Mouse (Mus musculus) heart, embryonic 14.5 days (tissue): Measurements from ENCODE around the gene Pgpep1. TPM values are rescaled to one million over a fixed set of nuclear protein-coding genes. Genes with fewer than 3 reads are reported as not detected.

Experiments used
- ATAC-seq: fragments of 200-750 bp; cut with Nextera tagmentation; 2 replicates; pipeline ENCODE4 v1.8.0; 2017; ENCODE audit warnings: low read depth, moderate TSS enrichment; ENCODE audit not compliant: insufficient number of reproducible peaks, insufficient read depth, low FRiP score
- H3K27ac ChIP-seq, 2 experiments: fragments of 200-500 bp in 1 of 2; fragments of 300-500 bp in 1 of 2; sonication (generic) in 1 of 2; replicated peaks in 1 of 2; 2 replicates each; pipeline ENCODE4 v1.5.1; 2012 to 2014; ENCODE audit warnings: low read depth in 2 of 2, low read length in 2 of 2, control low read depth in 1 of 2, mild to moderate bottlenecking in 1 of 2, mixed read lengths in 1 of 2; ENCODE audit not compliant: control insufficient read depth in 1 of 2, insufficient read depth in 1 of 2
- H3K27me3 ChIP-seq: fragments of 300-500 bp; sonication (generic); 2 replicates; pipeline ENCODE4 v1.6.1; 2014; ENCODE audit warnings: mild to moderate bottlenecking, low read length, control low read depth; ENCODE audit not compliant: control insufficient read depth, insufficient read depth
- H3K36me3 ChIP-seq: fragments of 300-500 bp; sonication (generic); 2 replicates; pipeline ENCODE4 v1.6.1; 2014; ENCODE audit warnings: mild to moderate bottlenecking, control low read depth, low read length, mixed read lengths; ENCODE audit not compliant: control insufficient read depth, insufficient read depth
- H3K4me1 ChIP-seq, 2 experiments: fragments of 200-500 bp in 1 of 2; fragments of 300-500 bp in 1 of 2; sonication (generic) in 1 of 2; 2 replicates each; pipeline ENCODE4 v1.6.1; 2012 to 2014; ENCODE audit warnings: low read length in 2 of 2, control low read depth in 1 of 2, mixed read lengths in 1 of 2; ENCODE audit not compliant: control insufficient read depth in 2 of 2, insufficient read depth in 2 of 2
- H3K4me2 ChIP-seq: fragments of 300-500 bp; sonication (generic); 2 replicates; pipeline ENCODE4 v1.6.1; 2014; ENCODE audit warnings: mild to moderate bottlenecking, low read length
- H3K4me3 ChIP-seq, 2 experiments: fragments of 200-500 bp in 1 of 2; fragments of 300-500 bp in 1 of 2; sonication (generic) in 1 of 2; 2 replicates each; pipeline ENCODE4 v1.5.1; 2012 to 2014; ENCODE audit warnings: low read length in 2 of 2, mild to moderate bottlenecking in 2 of 2, control low read depth in 1 of 2, low read depth in 1 of 2, moderate library complexity in 1 of 2; ENCODE audit not compliant: control insufficient read depth in 1 of 2, insufficient read depth in 1 of 2
- H3K9ac ChIP-seq: fragments of 300-500 bp; sonication (generic); 2 replicates; pipeline ENCODE4 v1.6.1; 2014; ENCODE audit warnings: mild to moderate bottlenecking, low read length
- H3K9me3 ChIP-seq: fragments of 300-500 bp; sonication (generic); 2 replicates; pipeline ENCODE4 v1.6.1; 2016; ENCODE audit warnings: low read length, control low read depth; ENCODE audit not compliant: control insufficient read depth
- WGBS: fragments of 180-500 bp; shearing (Covaris S2); extraction: QIAGEN DNeasy Blood & Tissue Kit; methylation state at CpG from one replicate; pipeline ENCODE4 v1.1.7; 2014; 5-methylcytosine and 5-hydroxymethylcytosine counted together
- polyA plus RNA-seq: library from polyadenylated mRNA; unstranded; fragments of >200 nt; fragmentation: Nextera tagmentation; extraction: Ambion mirVana; gene quantifications from 2 replicates; pipeline ENCODE4 v1.2.1, GENCODE M21; 2014

The Pgpep1 gene
- polyA plus RNA-seq, 1 experiment from 2014 or later, result 46.6 TPM

GRCm38 (mm10) chr8:70598722-70599121 lies 61.5 kb downstream of the Pgpep1 start:
- Histone ChIP-seq H3K9ac (peak overlapping the region; percentile 86), H3K9me3 (no peaks in the 10 kb centered on the region), H3K27ac (no peak overlapping the region), H3K4me3 (peak overlapping the region; percentile 6 to 56; a peak in 3 of 4 replicates), H3K4me1 (peaks cover 25 to 52% of the 10 kb centered on the region in 2 experiments), H3K27me3 (no peaks in the 10 kb centered on the region), H3K36me3 (peaks cover 40% of the 10 kb centered on the region), H3K4me2 (peak overlapping the region; percentile 91)
- 27% methylated on average over 10 of the region's 10 CpGs for WGBS
- no peak for ATAC-seq

DNA sequence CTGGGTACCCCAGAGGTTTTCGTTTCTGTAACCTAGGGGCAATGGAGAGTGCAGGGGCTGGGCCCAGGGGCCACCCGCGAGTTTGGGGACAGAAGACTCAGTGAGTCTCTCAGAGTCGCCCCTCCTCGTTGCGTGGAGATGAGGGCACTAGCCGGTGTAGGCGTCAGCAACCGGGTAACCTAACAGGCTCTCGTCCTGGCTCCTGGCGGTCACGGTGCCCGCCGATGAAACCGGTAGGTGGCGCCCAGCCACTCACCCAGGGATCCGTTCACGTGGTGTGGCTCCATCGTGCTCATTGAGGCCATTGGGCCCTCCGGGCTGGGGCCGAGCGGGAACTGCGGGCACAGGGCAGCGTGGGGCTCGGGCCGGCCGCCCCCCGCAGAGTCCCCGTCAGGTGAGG lies 61.9 kb downstream of the Pgpep1 start:
- Histone ChIP-seq H3K4me3 (peak overlapping the region; percentile 54 to 56), H3K9me3 (no peaks in the 10 kb centered on the region), H3K27me3 (no peaks in the 10 kb centered on the region), H3K4me1 (peaks cover 29 to 56% of the 10 kb centered on the region in 2 experiments), H3K27ac (peak overlapping the region; percentile 9 to 29; a peak in 2 of 4 replicates), H3K4me2 (peak overlapping the region; percentile 91), H3K36me3 (peaks cover 40% of the 10 kb centered on the region), H3K9ac (peak overlapping the region; percentile 86)
- WGBS, result 9% methylated on average over 22 of the region's 29 CpGs
- ATAC-seq, result 0 out of 2 replicates have a peak, but pooled peaks have one; percentile 8

GRCm38 (mm10) chr8:70597417-70598272 lies 62.5 kb downstream of the Pgpep1 start:
- 13% methylated on average over 60 of the region's 68 CpGs for WGBS
- Histone ChIP-seq H3K27me3 (no peaks in the 10 kb centered on the region), H3K27ac (peak overlapping the region; percentile 9 to 29; a peak in 2 of 4 replicates), H3K36me3 (peaks cover 35% of the 10 kb centered on the region), H3K4me3 (peak overlapping the region; percentile 54 to 56), H3K4me2 (peak overlapping the region; percentile 91), H3K9me3 (no peaks in the 10 kb centered on the region), H3K9ac (peak overlapping the region; percentile 86), H3K4me1 (peaks cover 33 to 62% of the 10 kb centered on the region in 2 experiments)
- no peak for ATAC-seq

- Histone ChIP-seq H3K27me3 (no peaks in the 10 kb centered on the region), H3K9me3 (no peaks in the 10 kb centered on the region), H3K4me1 (peaks cover 33 to 62% of the 10 kb centered on the region in 2 experiments), H3K4me2 (peak overlapping the region; percentile 91), H3K9ac (peak overlapping the region; percentile 86; the same call in 1 of the 2 replicates), H3K36me3 (peaks cover 33% of the 10 kb centered on the region), H3K4me3 (no peak overlapping the region), H3K27ac (0 out of 4 replicates have a peak overlapping the region, but pooled peaks of 1 of the 2 experiments have one; percentile 1)
- no peak for ATAC-seq
- WGBS, result 85% methylated on average over 17 of the region's 17 CpGs
Measured at GRCm38 (mm10) chr8:70596775-70597416, 63.3 kb downstream of the Pgpep1 start.

Other genes starting within 250 kb of the Pgpep1 start
- 12.2 and 14.1 TPM in 2 replicates for gene Crtc1, start 220.8 kb downstream of the Pgpep1 start, polyA plus RNA-seq
- gene Klhl26, start 183.4 kb downstream of the Pgpep1 start, polyA plus RNA-seq, result 9.6 and 9.8 TPM in 2 replicates
- gene Tmem59l, start 173.0 kb downstream of the Pgpep1 start, polyA plus RNA-seq, result 0.31 TPM in 1 of 2 replicates, not detected in the other
- gene Crlf1, start 167.2 kb downstream of the Pgpep1 start, polyA plus RNA-seq, result 0.42 and 2.0 TPM in 2 replicates
- gene Rex1bd, start 153.6 kb downstream of the Pgpep1 start, polyA plus RNA-seq, result 129 and 138 TPM in 2 replicates
- gene Uba52, start 149.6 kb downstream of the Pgpep1 start, polyA plus RNA-seq, result 900 and 1,040 TPM in 2 replicates
- gene Fkbp8, start 132.7 kb downstream of the Pgpep1 start, polyA plus RNA-seq, result 189 and 209 TPM in 2 replicates
- gene Kxd1, start 132.4 kb downstream of the Pgpep1 start, polyA plus RNA-seq, result 79.3 and 85.7 TPM in 2 replicates
- 13.0 and 13.2 TPM in 2 replicates for gene Ell, start 120.9 kb downstream of the Pgpep1 start, polyA plus RNA-seq
- gene Isyna1, start 66.0 kb downstream of the Pgpep1 start, polyA plus RNA-seq, result 59.5 and 69.8 TPM in 2 replicates
- 83.7 and 85.8 TPM in 2 replicates for gene Ssbp4, start 51.5 kb downstream of the Pgpep1 start, polyA plus RNA-seq
- 1.3 and 3.2 TPM in 2 replicates for gene Lrrc25, start 44.2 kb downstream of the Pgpep1 start, polyA plus RNA-seq
- gene Gdf15, start 27.9 kb downstream of the Pgpep1 start, polyA plus RNA-seq, result 1.1 TPM in 2 replicates
- 316 and 334 TPM in 2 replicates for gene Lsm4, start 12.9 kb upstream of the Pgpep1 start, polyA plus RNA-seq
- gene Jund, start 38.6 kb upstream of the Pgpep1 start, polyA plus RNA-seq, result 122 and 137 TPM in 2 replicates
- not detected in 2 replicates for gene Iqcn, start 43.1 kb upstream of the Pgpep1 start, polyA plus RNA-seq
- not detected in 2 replicates for gene Gm3336, start 58.2 kb upstream of the Pgpep1 start, polyA plus RNA-seq
- gene Pde4c, start 63.3 kb upstream of the Pgpep1 start, polyA plus RNA-seq, result 0.08 and 0.23 TPM in 2 replicates
- gene Rab3a, start 94.3 kb upstream of the Pgpep1 start, polyA plus RNA-seq, result 24.1 and 25.7 TPM in 2 replicates
- gene Mpv17l2, start 100.6 kb upstream of the Pgpep1 start, polyA plus RNA-seq, result 44.0 and 47.4 TPM in 2 replicates
- 23.1 and 26.7 TPM in 2 replicates for gene Pik3r2, start 116.3 kb upstream of the Pgpep1 start, polyA plus RNA-seq
- gene Mast3, start 144.7 kb upstream of the Pgpep1 start, polyA plus RNA-seq, result 6.7 and 9.4 TPM in 2 replicates
- 0.09 TPM in 1 of 2 replicates, not detected in the other for gene Il12rb1, start 148.1 kb upstream of the Pgpep1 start, polyA plus RNA-seq
- 2.5 and 2.8 TPM in 2 replicates for gene Arrdc2, start 179.3 kb upstream of the Pgpep1 start, polyA plus RNA-seq
- 1.8 and 2.2 TPM in 2 replicates for gene Kcnn1, start 202.9 kb upstream of the Pgpep1 start, polyA plus RNA-seq
- 78.5 and 78.7 TPM in 2 replicates for gene Ccdc124, start 213.5 kb upstream of the Pgpep1 start, polyA plus RNA-seq
- not detected in 2 replicates for gene Slc5a5, start 232.4 kb upstream of the Pgpep1 start, polyA plus RNA-seq
- 3,308 and 3,796 TPM in 2 replicates for gene Rpl18a, start 237.0 kb upstream of the Pgpep1 start, polyA plus RNA-seq
- gene Map1s, start 245.5 kb upstream of the Pgpep1 start, polyA plus RNA-seq, result 24.8 and 29.9 TPM in 2 replicates